ENCODE assay signal across 14 mouse cellular contexts in the genomic region with DNA sequence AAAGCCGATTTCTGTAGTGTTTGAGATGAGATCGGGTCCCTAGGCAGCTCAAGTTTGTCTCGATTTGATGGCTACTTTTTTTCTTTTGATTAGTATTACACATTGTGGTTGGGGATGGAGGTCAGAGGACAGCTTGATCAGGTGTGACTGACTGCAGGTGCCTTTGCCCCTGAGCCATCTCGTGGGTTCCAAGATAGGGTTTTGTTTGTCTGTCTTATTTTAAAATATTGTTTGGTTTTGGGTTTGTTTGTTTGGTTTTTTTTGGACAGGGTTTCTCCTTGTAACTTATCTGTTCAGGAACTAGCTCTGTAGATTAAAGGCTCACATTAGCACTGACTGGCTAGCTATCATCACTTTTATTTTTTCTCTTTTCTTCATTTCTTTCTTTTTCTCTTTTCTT. TPM values are rescaled to one million over a fixed set of nuclear protein-coding genes. Genes with fewer than 3 reads are reported as not detected.
DNase-seq lines count a peak whose midpoint lies in the region; ATAC-seq and TF ChIP-seq lines count a peak whose summit lies in the region.
"Had no signal": no experiment of that assay in that cellular context is flagged by ENCODE, and none has a peak within 500 bp of the region (broad histone marks: within the 10 kb centered on the region; RNA-seq: fewer than 3 reads in every experiment).

No protein-coding gene starts in this region.

- no peak for TF ChIP-seq CTCF in midbrain, postnatal 0 days (IDR thresholded peaks at IDR 0.05)
- no peak for TF ChIP-seq CTCF in liver, embryonic 14.5 days (IDR thresholded peaks at IDR 0.05; ENCODE audit: low read depth)

- H3K27me3 ChIP-seq in heart, embryonic 15.5 days = no peaks in the 10 kb centered on the region
- peaks cover 9% of the 10 kb centered on the region; the same call in 1 of the 2 replicates for H3K27me3 ChIP-seq in midbrain, embryonic 10.5 days (ENCODE audit: low read depth, poor library complexity, severe bottlenecking)
- no peaks in the 10 kb centered on the region for H3K27me3 ChIP-seq in midbrain, postnatal 0 days (ENCODE audit: insufficient read depth, low read length)
- H3K27me3 ChIP-seq in embryonic facial prominence, embryonic 14.5 days (replicated peaks; ENCODE audit: control insufficient read depth, insufficient read depth, low read length) = no peaks in the 10 kb centered on the region
- H3K27me3 ChIP-seq in liver, embryonic 14.5 days (ENCODE audit: control insufficient read depth, insufficient read depth, low read length) = no peaks in the 10 kb centered on the region
- H3K27me3 ChIP-seq: CH12.LX had no signal

- H3K4me2 ChIP-seq in heart, embryonic 15.5 days = no peak overlapping the region
- H3K4me2 ChIP-seq in midbrain, postnatal 0 days (ENCODE audit: low read depth, low read length, poor library complexity, severe bottlenecking) = no peak overlapping the region
- no peak overlapping the region for H3K4me2 ChIP-seq in embryonic facial prominence, embryonic 14.5 days (ENCODE audit: low read depth, low read length)
- H3K4me2 ChIP-seq in liver, embryonic 14.5 days (ENCODE audit: low read depth) = no peak overlapping the region

- TF ChIP-seq EP300 in liver, embryonic 14.5 days (IDR thresholded peaks at IDR 0.05; ENCODE audit: low read depth) = no peak

- H3K4me1 ChIP-seq in heart, embryonic 15.5 days (replicated peaks) = peaks cover 46% of the 10 kb centered on the region
- H3K4me1 ChIP-seq in midbrain, embryonic 10.5 days = peaks cover 68% of the 10 kb centered on the region
- peaks cover 11% of the 10 kb centered on the region for H3K4me1 ChIP-seq in midbrain, postnatal 0 days (ENCODE audit: insufficient read depth, low read length)
- H3K4me1 ChIP-seq in embryonic facial prominence, embryonic 14.5 days (ENCODE audit: control insufficient read depth, insufficient read depth, low read length) = peaks cover 31% of the 10 kb centered on the region
- H3K4me1 ChIP-seq in liver, embryonic 14.5 days (replicated peaks; ENCODE audit: control insufficient read depth in 2 of 2, insufficient read depth in 2 of 2, low read length in 1 of 2) = peaks cover 30 to 43% of the 10 kb centered on the region in 2 experiments

- WGBS in heart, embryonic 15.5 days = 75% methylated on average over 4 of the region's 4 CpGs
- 87% methylated on average over 4 of the region's 4 CpGs for WGBS in midbrain, embryonic 10.5 days
- WGBS in midbrain, postnatal 0 days = 66% methylated on average over 4 of the region's 4 CpGs
- 70% methylated on average over 4 of the region's 4 CpGs for WGBS in embryonic facial prominence, embryonic 14.5 days
- WGBS in liver, embryonic 14.5 days (ENCODE audit: insufficient replicate concordance) = 55% methylated on average over 4 of the region's 4 CpGs

- no peaks in the 10 kb centered on the region for H3K9me3 ChIP-seq in heart, embryonic 15.5 days (replicated peaks)
- no peaks in the 10 kb centered on the region for H3K9me3 ChIP-seq in midbrain, embryonic 10.5 days (replicated peaks)
- H3K9me3 ChIP-seq in midbrain, postnatal 0 days (ENCODE audit: low read length) = no peaks in the 10 kb centered on the region
- no peaks in the 10 kb centered on the region for H3K9me3 ChIP-seq in embryonic facial prominence, embryonic 14.5 days (ENCODE audit: control insufficient read depth, low read length)
- H3K9me3 ChIP-seq in liver, embryonic 14.5 days (ENCODE audit: control insufficient read depth, low read length) = no peaks in the 10 kb centered on the region
- H3K9me3 ChIP-seq: forebrain, embryonic 12.5 days had no signal

- peak overlapping the region; percentile 81 for H3K27ac ChIP-seq in heart, embryonic 15.5 days
- peak overlapping the region; percentile 99 for H3K27ac ChIP-seq in midbrain, embryonic 10.5 days (replicated peaks)
- H3K27ac ChIP-seq in midbrain, postnatal 0 days (ENCODE audit: low read depth, low read length) = no peak overlapping the region
- H3K27ac ChIP-seq in embryonic facial prominence, embryonic 14.5 days (replicated peaks; ENCODE audit: low read depth, low read length) = peak overlapping the region; percentile 6
- peak overlapping the region; percentile 7; the same call in 1 of the 2 replicates for H3K27ac ChIP-seq in liver, embryonic 14.5 days

- no peak for DNase-seq in heart, adult 18-20 months
- DNase-seq in midbrain, embryonic 10.5 days (ENCODE audit: low spot score) = no peak
- DNase-seq in midbrain, postnatal 0 days (ENCODE audit: low spot score) = no peak
- DNase-seq in embryonic facial prominence, embryonic 14.5 days (ENCODE audit: low spot score) = no peak
- no peak for DNase-seq in liver, embryonic 14.5 days (ENCODE audit: low read depth in 3 of 3, low spot score in 3 of 3)
- DNase-seq: adrenal gland, postnatal 14 days; heart, postnatal 36 days; kidney, adult 8-10 months; layer of hippocampus, adult 9-11 months had no signal

- no peak overlapping the region for H3K4me3 ChIP-seq in heart, embryonic 15.5 days
- no peak overlapping the region for H3K4me3 ChIP-seq in midbrain, embryonic 10.5 days
- H3K4me3 ChIP-seq in midbrain, postnatal 0 days (ENCODE audit: low read depth, low read length) = no peak overlapping the region
- no peak overlapping the region for H3K4me3 ChIP-seq in embryonic facial prominence, embryonic 14.5 days (ENCODE audit: low read depth, low read length)
- no peak overlapping the region for H3K4me3 ChIP-seq in liver, embryonic 14.5 days (ENCODE audit: insufficient read depth in 1 of 2, low read depth in 2 of 2, low read length in 2 of 2)

- peaks cover 4% of the 10 kb centered on the region for H3K36me3 ChIP-seq in heart, embryonic 15.5 days
- H3K36me3 ChIP-seq in midbrain, embryonic 10.5 days = peaks cover 18% of the 10 kb centered on the region
- H3K36me3 ChIP-seq in midbrain, postnatal 0 days (ENCODE audit: insufficient read depth, low read length) = no peaks in the 10 kb centered on the region
- peaks cover 12% of the 10 kb centered on the region for H3K36me3 ChIP-seq in embryonic facial prominence, embryonic 14.5 days (ENCODE audit: control insufficient read depth, insufficient read depth, low read length)
- H3K36me3 ChIP-seq in liver, embryonic 14.5 days (replicated peaks; ENCODE audit: control insufficient read depth, insufficient read depth, low read depth) = peaks cover 3% of the 10 kb centered on the region; the same call in 1 of the 2 replicates

- H3K9ac ChIP-seq in heart, embryonic 15.5 days = no peak overlapping the region
- H3K9ac ChIP-seq in midbrain, postnatal 0 days (replicated peaks; ENCODE audit: low read length, poor library complexity, severe bottlenecking) = no peak overlapping the region
- no peak overlapping the region for H3K9ac ChIP-seq in embryonic facial prominence, embryonic 14.5 days (ENCODE audit: low read depth, low read length)
- no peak overlapping the region for H3K9ac ChIP-seq in liver, embryonic 14.5 days (replicated peaks)

- ATAC-seq in heart, embryonic 15.5 days (replicated peaks; ENCODE audit: insufficient number of reproducible peaks, insufficient read depth, low FRiP score, low read depth) = no peak
- no peak for ATAC-seq in midbrain, postnatal 0 days (ENCODE audit: low FRiP score)
- ATAC-seq in embryonic facial prominence, embryonic 14.5 days (ENCODE audit: low read depth) = no peak
- no peak for ATAC-seq in liver, embryonic 14.5 days (ENCODE audit: insufficient read depth)
- no peak for ATAC-seq in granulocyte monocyte progenitor cell, adult 5-6 weeks (replicated peaks; ENCODE audit: poor library complexity, severe bottlenecking)
- ATAC-seq in frontal cortex, adult (ENCODE audit: low TSS enrichment) = no peak

RNA-seq across cellular contexts. Expression of gene Eno1, which starts 0.9 kb away (rescaled TPM):
- polyA plus RNA-seq in heart, embryonic 15.5 days (2015; fragmentation: Nextera tagmentation; extraction: Ambion mirVana) = 1,686 and 1,690 TPM in 2 replicates
- 100 to 1,000 TPM; 118 to 148 TPM for total RNA-seq in heart, adult 18-20 months (2021)
- 2,531 and 3,331 TPM in 2 replicates for polyA plus RNA-seq in midbrain, embryonic 10.5 days (2016; fragmentation: Nextera tagmentation; extraction: Ambion mirVana)
- total RNA-seq in midbrain, postnatal 0 days (2014; rRNA removed) = 438 and 440 TPM in 2 replicates
- 1,069 and 1,129 TPM in 2 replicates for polyA plus RNA-seq in midbrain, postnatal 0 days (2015; fragmentation: Nextera tagmentation; extraction: Ambion mirVana)
- 1,320 and 1,483 TPM in 2 replicates for polyA plus RNA-seq in embryonic facial prominence, embryonic 14.5 days (2014; fragmentation: Nextera tagmentation; extraction: Ambion mirVana)
- polyA plus RNA-seq in liver, embryonic 14.5 days (2012; rRNA removed) = 167 and 215 TPM in 2 replicates
- polyA plus RNA-seq in liver, embryonic 14.5 days (2014; fragmentation: Nextera tagmentation; extraction: Ambion mirVana) = 451 and 488 TPM in 2 replicates
- 409 and 424 TPM in 2 replicates for total RNA-seq in granulocyte monocyte progenitor cell, adult 5-6 weeks (2014; fragmentation: Nextera tagmentation)
- total RNA-seq in granulocyte monocyte progenitor cell, adult 5-6 weeks (2017) = 380 and 423 TPM in 2 replicates

RNA-seq across cellular contexts. Expression of gene Car6, which starts 34.5 kb away (rescaled TPM):
- polyA plus RNA-seq in heart, embryonic 15.5 days (2015; fragmentation: Nextera tagmentation; extraction: Ambion mirVana) = not detected in 2 replicates
- under 1 TPM in 1 of 2 experiments, not detected in 1; 0.41 TPM for total RNA-seq in heart, adult 18-20 months (2021)
- polyA plus RNA-seq in midbrain, embryonic 10.5 days (2016; fragmentation: Nextera tagmentation; extraction: Ambion mirVana) = 0.12 TPM in 1 of 2 replicates, not detected in the other
- total RNA-seq in midbrain, postnatal 0 days (2014; rRNA removed) = not detected in 2 replicates
- polyA plus RNA-seq in midbrain, postnatal 0 days (2015; fragmentation: Nextera tagmentation; extraction: Ambion mirVana) = not detected in 2 replicates
- not detected in 2 replicates for polyA plus RNA-seq in embryonic facial prominence, embryonic 14.5 days (2014; fragmentation: Nextera tagmentation; extraction: Ambion mirVana)
- 0.02 and 0.17 TPM in 2 replicates for polyA plus RNA-seq in liver, embryonic 14.5 days (2012; rRNA removed)
- polyA plus RNA-seq in liver, embryonic 14.5 days (2014; fragmentation: Nextera tagmentation; extraction: Ambion mirVana) = 0.09 TPM in 1 of 2 replicates, not detected in the other
- total RNA-seq in granulocyte monocyte progenitor cell, adult 5-6 weeks (2014; fragmentation: Nextera tagmentation) = not detected in 2 replicates
- total RNA-seq in granulocyte monocyte progenitor cell, adult 5-6 weeks (2017) = not detected in 2 replicates
- total RNA-seq: CH12.LX; heart, postnatal 36 days had no signal
- polyA plus RNA-seq: forebrain, embryonic 12.5 days had no signal

RNA-seq across cellular contexts. Expression of gene Rere, which starts 45.9 kb away (rescaled TPM):
- 17.6 and 26.1 TPM in 2 replicates for polyA plus RNA-seq in heart, embryonic 15.5 days (2015; fragmentation: Nextera tagmentation; extraction: Ambion mirVana)
- total RNA-seq in heart, adult 18-20 months (2021) = 10 to 100 TPM; 39.6 to 46.7 TPM
- polyA plus RNA-seq in midbrain, embryonic 10.5 days (2016; fragmentation: Nextera tagmentation; extraction: Ambion mirVana) = 24.5 and 30.7 TPM in 2 replicates
- 36.8 and 44.3 TPM in 2 replicates for total RNA-seq in midbrain, postnatal 0 days (2014; rRNA removed)
- 17.9 and 22.7 TPM in 2 replicates for polyA plus RNA-seq in midbrain, postnatal 0 days (2015; fragmentation: Nextera tagmentation; extraction: Ambion mirVana)
- 28.7 and 32.0 TPM in 2 replicates for polyA plus RNA-seq in embryonic facial prominence, embryonic 14.5 days (2014; fragmentation: Nextera tagmentation; extraction: Ambion mirVana)
- polyA plus RNA-seq in liver, embryonic 14.5 days (2012; rRNA removed) = 4.8 and 5.6 TPM in 2 replicates
- polyA plus RNA-seq in liver, embryonic 14.5 days (2014; fragmentation: Nextera tagmentation; extraction: Ambion mirVana) = 5.1 and 8.8 TPM in 2 replicates
- total RNA-seq in granulocyte monocyte progenitor cell, adult 5-6 weeks (2014; fragmentation: Nextera tagmentation) = 78.8 and 90.6 TPM in 2 replicates
- total RNA-seq in granulocyte monocyte progenitor cell, adult 5-6 weeks (2017) = 11.8 and 22.7 TPM in 2 replicates
